Mouse (Mus musculus) common myeloid progenitor, adult 5-6 weeks (primary cell): ENCODE data around the gene Rab43. TPM values are rescaled to one million over a fixed set of nuclear protein-coding genes. Genes with fewer than 3 reads are reported as not detected.
A peak's percentile ranks its signal among the peaks of the same experiment; 100 is the strongest.

Experiments used
- ATAC-seq: replicated peaks from 2 replicates; pipeline ENCODE4 v1.8.0; 2016; ENCODE audit warnings: low read depth, mild to moderate bottlenecking, moderate TSS enrichment, inconsistent platforms; ENCODE audit not compliant: poor library complexity, severe bottlenecking
- total RNA-seq: library from RNA; stranded (forward); fragments of 200-1000, 187-1606 nt; gene quantifications from 2 replicates; pipeline ENCODE4 v1.2.3, GENCODE M21; 2017

Rab43 gene
- total RNA-seq, 1 experiment from 2014 or later: 7.1 TPM

DNA sequence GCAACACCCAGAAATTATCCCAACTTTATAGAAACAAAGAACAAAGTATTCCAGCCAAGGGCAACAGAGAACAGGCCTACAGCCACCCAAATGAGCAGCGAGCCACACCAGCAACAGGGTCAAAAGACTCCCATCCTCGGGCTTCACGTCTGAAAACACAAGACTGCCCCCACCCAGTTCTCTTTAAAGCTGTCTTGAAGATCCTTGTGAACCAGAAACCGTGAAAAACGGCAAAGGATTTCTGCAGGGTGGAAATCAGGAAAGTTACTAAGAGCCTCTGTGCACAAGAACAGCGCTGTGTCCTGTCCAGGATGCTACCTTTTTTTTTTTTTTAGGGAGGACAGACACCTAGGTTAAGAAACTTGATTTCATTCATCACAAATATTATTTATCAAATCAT is 1.7 kb downstream of the Rab43 start:
- ATAC-seq: no peak

DNA sequence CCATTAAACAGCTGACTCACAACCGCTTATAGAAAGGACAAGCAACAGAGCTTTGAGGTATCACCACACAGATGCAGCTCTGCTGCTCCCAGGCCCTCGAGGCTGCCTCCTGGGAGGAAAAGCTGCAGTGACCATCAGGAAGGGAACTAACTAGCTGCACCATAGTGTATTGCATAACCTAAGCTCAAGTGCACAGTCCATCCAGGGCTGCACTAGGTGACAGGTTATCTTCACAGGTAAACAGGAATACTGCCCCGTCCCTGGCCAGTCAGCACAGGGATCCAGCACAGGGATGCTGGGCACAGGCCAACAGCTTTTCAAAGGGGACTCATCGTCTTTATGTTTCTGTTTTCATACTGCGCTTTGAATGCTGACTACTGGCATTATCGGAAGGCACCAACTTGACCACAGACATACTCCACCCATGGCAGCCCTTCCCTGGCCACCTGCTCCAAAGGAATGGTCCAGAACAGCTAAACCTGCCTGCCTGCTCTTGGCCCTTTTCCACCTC is 2.3 kb downstream of the Rab43 start:
- ATAC-seq: no peak

DNA sequence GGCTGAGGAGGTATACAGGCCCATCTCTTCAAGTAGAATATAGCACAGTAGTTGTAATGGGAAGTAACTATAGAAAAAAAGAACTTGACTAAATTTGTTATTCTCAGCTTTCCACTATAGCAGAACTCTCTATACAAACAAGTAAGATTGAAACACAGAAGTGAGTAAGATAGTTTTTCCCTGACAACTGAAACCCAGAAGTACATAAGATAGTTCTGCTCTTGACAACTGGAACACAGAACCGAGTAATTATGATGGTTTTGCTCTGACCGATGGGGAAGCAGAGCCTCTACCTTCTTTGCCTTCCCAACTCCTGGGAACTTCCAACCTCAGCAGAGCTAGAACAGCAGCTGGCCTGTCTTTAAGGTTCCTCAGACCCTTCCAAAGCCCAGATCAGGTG is 2.8 kb downstream of the Rab43 start:
- no peak for ATAC-seq

DNA sequence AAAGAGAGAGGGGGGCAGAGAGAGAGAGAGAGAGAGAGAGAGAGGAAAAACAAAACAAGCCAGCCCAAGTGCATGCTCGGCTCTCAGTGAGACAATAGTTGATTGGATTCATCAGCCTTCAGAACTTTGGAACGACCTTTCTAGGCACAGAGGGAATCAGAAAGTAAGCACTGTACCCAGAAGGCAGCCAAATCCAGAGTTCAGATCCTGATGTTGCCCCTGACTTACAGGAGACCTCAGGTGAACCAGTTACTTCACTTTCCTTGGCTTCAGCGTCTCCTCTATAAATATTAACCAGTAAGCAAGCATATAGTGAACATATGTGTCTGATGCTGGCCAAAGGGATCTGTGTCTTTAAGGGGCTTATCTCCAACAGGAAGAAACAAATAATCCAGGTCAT is 3.4 kb downstream of the Rab43 start:
- no peak for ATAC-seq

DNA sequence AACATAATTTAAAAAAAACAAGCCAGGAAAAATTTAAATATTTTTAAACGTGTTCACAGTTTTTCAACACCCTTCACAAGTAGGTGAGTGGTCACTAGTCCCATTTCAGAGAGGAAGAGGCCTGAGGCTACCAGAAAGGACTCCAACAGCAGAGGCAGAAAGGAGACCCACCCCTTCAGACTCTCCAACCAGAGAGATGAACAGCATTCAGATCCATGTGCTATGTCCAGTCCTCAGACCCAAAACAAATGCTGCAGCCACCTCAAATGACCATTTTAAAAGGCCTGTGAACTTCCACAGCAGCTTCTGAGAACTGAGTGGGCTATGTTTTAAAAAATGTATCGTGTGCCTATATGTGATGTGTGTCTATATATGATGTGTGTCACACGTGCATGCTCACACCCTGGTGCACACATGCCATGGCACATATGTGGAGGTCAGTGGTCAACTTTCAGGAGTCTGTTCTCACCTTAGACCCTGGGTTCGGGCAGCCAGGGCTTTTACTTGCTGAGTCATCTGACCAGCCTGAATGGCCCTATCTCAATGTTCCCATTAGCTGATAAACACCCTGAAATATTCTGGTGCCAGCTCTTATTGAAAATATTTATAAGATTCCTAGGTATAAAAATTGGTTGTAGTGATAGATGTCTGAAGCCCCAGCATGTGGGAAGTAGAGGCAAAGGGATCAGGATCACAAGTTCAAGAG is 4.1 kb downstream of the Rab43 start:
- no peak for ATAC-seq

DNA sequence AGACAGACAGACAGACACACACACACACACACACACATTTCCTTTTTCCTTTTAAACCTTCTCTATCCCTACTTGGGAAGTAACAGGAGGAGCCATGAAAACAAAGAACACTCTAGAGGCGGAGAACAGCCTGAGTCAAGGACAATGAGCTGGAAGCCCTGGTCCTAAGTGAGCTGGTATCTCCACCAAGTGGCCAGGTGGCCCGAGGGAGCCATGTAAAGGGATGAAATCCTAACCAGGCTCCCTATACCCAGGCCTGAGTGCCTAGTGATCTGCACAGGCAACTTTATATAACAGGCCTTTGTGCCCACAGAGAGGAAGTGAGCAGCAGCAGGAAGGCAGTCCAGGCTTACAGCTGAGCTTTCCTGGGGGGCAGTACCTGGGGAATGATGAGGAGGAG is 5.1 kb downstream of the Rab43 start:
- no peak for ATAC-seq

DNA sequence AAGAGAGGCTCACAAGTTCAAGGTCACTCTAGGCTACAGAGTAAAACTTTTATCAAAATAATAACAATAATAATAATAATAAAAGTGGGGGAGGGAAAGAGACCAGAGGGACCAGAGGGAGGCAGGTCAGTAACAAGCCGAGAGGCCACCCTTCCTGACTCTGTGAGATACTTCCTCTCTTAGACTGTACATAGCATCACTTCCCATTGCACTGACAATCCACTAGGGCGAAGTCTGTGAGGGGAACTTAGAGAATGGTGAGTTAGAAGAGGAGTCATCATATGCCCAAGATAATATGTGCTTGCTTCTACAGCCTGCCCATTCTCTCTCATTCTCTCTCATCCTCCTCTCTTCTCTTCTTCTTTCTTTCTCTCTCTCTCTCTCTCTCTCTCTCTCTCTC is 5.9 kb downstream of the Rab43 start:
- ATAC-seq: peak; percentile 73

DNA sequence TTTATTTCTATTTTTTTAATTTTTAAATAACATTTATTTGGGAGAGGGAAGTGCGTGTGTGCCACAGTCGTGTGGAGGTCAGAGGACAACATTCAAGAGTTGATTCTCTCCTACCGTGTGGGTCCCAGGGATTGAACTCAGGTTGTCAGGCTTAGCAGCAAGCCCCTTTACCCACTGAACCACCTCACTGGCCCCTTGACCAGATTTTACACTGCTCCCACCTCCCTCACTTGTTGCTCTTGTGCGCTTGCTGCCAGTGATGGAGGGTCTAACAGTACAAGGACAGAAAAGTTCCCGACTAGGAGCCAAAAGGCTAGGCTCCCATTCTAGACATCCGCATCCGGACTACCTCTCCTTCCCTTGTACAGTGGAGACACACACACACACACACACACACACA is 6.5 kb downstream of the Rab43 start:
- no peak for ATAC-seq

DNA sequence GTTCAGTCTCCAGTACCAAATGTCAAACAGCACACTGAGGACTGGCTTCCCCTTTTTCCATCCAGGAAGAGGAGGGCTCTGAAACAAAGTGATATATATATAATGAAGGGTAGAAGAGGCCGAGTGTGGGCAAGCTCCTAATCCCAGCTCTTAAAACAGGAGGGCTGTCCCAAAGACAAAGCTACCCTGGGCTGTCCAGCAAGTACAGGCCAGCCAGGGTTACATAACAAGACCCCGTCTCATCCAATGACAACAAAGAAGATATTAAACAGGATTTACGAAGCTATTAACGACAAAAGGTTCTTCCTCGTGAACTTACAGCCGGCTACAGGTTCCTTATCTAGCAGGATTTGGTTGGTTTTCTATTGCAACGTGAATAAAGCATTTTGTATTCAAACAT is 7.1 kb downstream of the Rab43 start:
- no peak for ATAC-seq

DNA sequence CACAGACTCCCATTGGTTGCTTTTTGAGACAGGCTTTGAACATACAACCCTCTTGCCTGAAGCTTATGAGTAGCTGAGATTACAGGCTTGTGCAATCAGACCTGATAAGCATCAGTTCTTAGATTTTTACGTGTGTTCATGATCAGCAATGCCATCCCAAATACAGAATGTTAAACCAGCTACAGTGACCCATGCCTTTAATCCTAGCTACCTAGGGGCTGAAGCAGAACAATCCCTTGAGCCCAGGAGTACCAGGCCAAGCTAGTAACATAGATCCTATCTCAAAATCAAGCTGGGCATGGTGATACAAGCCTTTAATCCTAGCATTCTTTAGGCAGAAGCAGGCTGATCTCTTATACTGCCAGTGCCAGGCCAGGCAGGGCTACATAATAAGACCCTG is 7.9 kb downstream of the Rab43 start:
- no peak for ATAC-seq

DNA sequence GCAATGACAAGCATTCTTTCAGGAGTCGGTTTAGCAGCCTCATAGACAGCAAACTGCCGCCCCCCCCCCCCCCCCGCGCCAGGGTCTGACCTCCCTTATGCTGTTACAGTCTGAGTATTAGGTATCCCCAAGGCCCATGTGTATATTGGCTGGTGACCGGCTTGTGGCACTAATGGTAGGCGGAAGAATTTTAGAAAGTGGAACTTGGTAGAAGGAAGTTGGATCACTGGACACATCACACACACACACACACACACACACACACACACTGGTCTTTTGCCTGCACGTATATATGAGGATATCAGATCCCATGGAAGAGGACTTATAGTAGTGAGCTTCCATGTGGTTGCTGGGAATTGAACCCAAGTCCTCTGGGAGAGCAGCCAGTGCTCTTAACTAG is 9.5 kb downstream of the Rab43 start:
- no peak for ATAC-seq

DNA sequence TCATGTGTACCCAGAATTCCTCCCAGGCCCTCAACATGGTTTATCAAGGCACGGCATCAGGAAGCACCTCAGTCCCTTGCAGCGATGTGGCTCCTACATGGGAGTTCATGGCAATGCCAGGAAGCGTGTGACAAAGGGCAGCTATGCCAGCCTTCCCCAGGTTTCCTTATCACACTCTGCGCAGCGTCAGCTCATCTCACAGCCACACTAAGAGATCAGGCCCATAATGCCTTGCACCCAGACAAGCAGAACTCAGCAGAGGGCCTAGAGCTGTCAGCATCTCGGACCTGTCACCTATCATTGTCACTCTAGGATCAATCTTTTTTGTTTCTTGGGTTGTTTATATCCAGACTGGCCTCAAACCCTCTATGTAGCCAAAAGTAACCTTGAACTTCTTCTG is 12.4 kb downstream of the Rab43 start:
- peak; percentile 42; the same call in 1 of the 2 replicates for ATAC-seq

DNA sequence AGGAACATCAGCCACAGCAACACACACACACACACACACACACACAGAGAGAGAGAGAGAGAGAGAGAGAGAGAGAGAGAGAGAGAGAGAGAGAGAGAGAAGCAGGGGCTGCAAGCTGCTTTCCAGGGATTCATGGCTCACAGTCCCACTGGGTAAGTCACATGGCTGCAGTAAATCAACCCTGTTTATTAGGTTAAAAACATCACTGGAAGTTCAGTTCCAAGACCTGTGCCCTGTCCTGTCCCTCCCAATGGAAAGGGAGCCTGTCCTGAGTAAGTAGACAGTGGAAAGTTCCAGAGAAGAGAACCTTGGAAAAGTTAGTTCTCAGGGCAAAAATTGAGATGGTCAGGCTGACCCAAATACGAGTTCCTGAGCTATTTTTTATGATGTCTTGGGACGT is 14.6 kb downstream of the Rab43 start:
- ATAC-seq: no peak

DNA sequence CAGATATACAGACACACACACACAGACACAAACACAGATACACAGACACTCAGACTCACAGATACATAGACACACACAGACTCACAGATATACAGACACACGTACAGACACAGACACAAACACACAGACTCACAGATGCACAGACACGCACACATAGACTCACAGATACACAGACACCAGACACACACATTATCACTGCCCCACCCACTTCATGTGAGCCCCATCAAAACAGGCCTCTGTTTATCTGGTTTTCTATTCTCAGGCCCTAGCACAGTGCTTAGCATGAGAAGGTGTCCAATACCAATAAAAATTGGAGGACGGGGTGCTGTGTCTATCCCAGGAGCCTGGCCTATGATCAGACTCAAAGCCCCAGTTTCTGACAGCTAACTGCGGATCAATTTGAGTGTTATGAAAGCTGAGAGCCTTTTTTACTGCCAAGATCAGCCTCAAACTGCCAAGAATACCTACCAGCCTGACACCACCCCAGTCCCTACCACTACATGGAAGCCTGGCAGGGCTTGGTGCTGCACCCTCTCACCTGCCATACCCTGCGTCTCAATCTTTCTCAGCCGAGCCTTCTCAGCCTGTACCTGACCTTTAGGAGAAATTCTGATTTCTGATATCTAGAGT is 15.6 kb downstream of the Rab43 start:
- no peak for ATAC-seq

DNA sequence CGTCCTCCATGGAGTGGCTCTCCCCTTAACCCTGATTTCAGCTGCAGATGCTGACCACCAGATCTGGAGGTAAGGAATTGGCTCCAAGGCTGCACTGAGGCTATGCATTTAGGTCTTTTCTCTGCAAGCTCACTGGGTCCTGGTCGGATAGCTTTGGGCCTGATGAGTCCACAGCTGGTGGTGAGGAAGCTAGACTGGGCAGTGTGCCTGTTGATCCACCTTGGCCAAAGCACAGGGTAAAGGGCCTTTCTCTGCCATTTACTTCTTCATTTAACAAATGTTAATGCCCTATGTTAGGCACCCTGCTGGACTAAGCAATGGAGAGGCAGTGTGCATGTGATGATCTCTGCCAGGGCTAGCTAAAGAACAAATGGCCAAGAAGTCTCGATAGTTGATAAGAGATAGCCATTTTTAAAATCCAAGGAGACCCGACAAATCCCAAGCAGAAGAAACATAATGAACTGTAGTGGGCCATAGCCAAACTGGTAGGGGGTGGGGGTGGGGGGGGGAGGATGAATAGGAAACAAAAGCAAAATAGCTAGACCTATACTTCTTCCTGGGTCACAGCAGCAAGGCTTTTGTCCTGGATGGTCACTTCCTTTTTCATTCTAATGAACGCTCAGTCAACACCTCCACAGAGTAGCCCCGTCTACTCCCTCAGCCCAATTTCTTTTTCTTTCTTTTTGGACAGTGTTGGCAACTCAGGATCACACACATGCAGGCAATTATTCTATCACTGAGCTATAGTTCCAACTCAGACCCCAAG is 16.4 kb downstream of the Rab43 start:
- no peak for ATAC-seq

DNA sequence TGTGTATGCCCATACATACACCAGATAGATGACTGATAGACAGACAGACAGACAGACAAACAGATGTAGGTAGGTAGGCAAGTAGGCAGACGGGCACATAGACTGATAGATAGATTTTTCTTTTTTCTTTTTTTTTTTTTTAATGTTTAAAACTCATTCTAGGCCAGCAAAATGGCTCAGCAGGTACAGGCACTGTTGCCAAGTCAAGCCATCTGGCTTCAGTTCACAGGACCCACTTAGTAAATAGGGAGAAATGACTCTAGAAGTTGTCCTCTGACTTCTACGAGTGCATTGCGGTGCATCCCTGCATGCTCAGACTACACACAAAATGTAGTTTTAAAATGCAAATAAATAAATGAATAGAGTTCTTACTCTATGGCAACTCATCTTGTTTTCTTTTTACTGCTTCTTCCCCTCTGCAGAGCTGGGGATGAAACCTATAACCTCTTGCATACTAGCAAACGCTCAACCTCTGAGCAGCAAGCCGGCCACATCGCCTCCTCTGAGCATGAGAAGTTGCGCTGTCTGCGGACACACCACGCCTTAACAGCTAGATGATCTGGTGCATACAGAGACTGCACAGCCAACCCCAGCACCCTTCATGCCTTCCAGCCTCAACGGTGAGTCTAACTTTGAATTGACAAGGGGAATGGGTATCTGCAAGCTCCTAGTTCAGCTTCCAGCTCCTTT is 18.0 kb downstream of the Rab43 start:
- no peak for ATAC-seq

DNA sequence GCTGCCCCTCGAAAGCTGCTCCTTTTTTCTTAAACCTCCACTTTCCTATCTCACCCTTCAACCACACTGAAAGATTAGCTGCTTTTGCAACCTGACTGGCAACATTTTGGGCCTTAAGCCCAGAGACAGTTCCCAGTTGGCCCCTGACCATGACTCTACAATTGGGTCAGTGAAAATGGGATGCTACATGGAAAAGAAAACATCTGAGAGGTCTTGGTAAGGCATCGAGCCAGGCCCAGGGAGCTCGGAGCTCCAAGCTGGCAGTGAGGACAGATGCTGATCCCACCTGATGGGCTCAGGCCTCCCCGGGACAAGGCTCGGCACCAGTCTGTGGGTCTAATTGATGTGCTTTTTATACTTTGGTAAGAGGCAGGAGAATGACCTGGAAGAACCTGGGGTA is 20.1 kb downstream of the Rab43 start:
- no peak for ATAC-seq

DNA sequence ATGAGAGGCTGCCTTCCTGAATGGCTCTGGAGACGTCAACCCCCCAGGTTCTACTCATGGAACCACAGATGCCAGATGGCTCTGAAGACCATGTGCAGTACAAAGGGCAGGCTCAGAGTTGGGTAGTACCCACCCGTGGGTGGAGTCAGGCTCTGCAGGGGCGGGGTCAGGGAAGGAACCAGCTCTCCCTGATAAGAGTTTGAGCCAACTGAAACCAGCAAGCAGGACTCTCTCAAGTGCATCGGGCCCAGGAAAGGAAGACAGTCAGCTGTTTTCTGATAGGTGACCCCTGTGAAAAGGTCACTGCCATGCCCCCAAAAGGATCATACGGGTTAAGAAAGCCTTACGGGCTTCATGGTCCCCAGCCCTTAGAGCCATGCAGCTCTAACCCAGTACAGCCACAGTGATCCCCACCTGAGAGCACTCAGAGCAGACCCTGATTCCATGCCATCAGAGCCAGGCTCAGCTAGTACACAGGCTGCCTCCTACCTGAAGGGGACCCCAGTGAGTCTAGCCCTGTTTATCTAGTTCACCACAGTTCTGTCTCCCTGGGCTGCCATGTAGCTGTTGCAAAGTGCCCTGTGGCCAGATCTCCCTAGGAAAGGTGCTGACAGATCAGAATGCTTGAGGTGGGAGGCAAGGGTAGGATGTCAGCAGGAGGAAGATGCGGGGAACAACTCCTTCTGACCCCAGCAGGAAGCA is 21.0 kb downstream of the Rab43 start:
- peak; percentile 79 for ATAC-seq

DNA sequence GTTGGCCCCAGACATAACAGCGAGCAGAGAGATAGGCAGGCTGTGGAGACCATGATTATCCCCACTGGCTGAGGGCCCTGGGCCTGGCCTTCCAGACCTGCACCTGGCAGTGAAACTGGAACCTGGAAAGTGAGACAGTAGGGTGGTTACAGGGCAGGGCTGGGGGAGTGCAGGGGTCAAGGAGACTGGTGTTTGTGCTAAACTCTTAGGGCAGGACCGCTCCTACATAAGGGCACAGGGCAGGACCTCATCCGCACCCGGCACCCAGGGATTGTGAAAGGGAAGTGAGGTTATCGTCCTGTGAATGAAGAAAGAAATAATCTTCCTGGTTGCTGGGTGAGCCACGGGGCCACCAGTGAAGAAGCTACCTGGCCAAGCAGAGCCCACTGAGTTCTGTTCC is 22.2 kb downstream of the Rab43 start:
- no peak for ATAC-seq
